In genomic region chrX:104978432-104978831, GRCm38 (mm10) we compare ENCODE assay signal across 28 mouse cellular contexts.
"Had no signal": no experiment of that assay in that cellular context is flagged by ENCODE, and none has a peak within 500 bp of the region (broad histone marks: within the 10 kb centered on the region; RNA-seq: fewer than 3 reads in every experiment).

No protein-coding gene starts in this region.

- H3K9me3 ChIP-seq: embryonic facial prominence, embryonic 10.5 days; embryonic facial prominence, embryonic 12.5 days; embryonic facial prominence, embryonic 13.5 days; embryonic facial prominence, embryonic 15.5 days; forebrain, embryonic 10.5 days; forebrain, embryonic 12.5 days; forebrain, embryonic 13.5 days; forebrain, embryonic 15.5 days had no signal

- H3K9ac ChIP-seq: embryonic facial prominence, embryonic 12.5 days; embryonic facial prominence, embryonic 13.5 days; embryonic facial prominence, embryonic 15.5 days; forebrain, embryonic 12.5 days; forebrain, embryonic 13.5 days; forebrain, embryonic 15.5 days; forebrain, postnatal 0 days had no signal

- ATAC-seq: forebrain, embryonic 13.5 days; forebrain, embryonic 14.5 days; forebrain, embryonic 15.5 days; forebrain, embryonic 16.5 days; forebrain, postnatal 0 days had no signal

- H3K4me2 ChIP-seq: embryonic facial prominence, embryonic 12.5 days; embryonic facial prominence, embryonic 13.5 days; embryonic facial prominence, embryonic 15.5 days; forebrain, embryonic 12.5 days; forebrain, embryonic 13.5 days; forebrain, embryonic 15.5 days had no signal

- H3K27ac ChIP-seq: embryonic facial prominence, embryonic 10.5 days; embryonic facial prominence, embryonic 12.5 days; embryonic facial prominence, embryonic 13.5 days; embryonic facial prominence, embryonic 15.5 days; forebrain, embryonic 10.5 days; forebrain, embryonic 12.5 days; forebrain, embryonic 13.5 days; forebrain, embryonic 15.5 days; gastrocnemius, adult 2 months; heart, adult 2 months had no signal

- DNase-seq: cerebellum, adult 2 months; cerebellum, adult 8-10 months; cerebellum, adult 9-10 months; cerebellum, adult 9-11 months; cerebellum, postnatal 10 days; cerebellum, postnatal 14 days; cerebellum, postnatal 25 days; cerebellum, postnatal 36 days; embryo, embryonic 11 days; forebrain, postnatal 0 days; gastrocnemius, adult 2 months; gastrocnemius, postnatal 10 days; gastrocnemius, postnatal 14 days; gastrocnemius, postnatal 25 days; heart, adult 11 months; heart, adult 18-20 months; heart, adult 2 months had no signal

- H3K4me3 ChIP-seq: embryonic facial prominence, embryonic 10.5 days; embryonic facial prominence, embryonic 12.5 days; embryonic facial prominence, embryonic 13.5 days; embryonic facial prominence, embryonic 15.5 days; erythroblast, embryonic 14.5 days; forebrain, embryonic 10.5 days; forebrain, embryonic 12.5 days; forebrain, embryonic 13.5 days; forebrain, embryonic 15.5 days; gastrocnemius, adult 2 months; heart, adult 2 months had no signal

- H3K4me1 ChIP-seq: embryonic facial prominence, embryonic 10.5 days; embryonic facial prominence, embryonic 12.5 days; embryonic facial prominence, embryonic 13.5 days; embryonic facial prominence, embryonic 15.5 days; forebrain, embryonic 10.5 days; forebrain, embryonic 12.5 days; forebrain, embryonic 13.5 days; forebrain, embryonic 15.5 days had no signal

- H3K36me3 ChIP-seq: embryonic facial prominence, embryonic 10.5 days; embryonic facial prominence, embryonic 12.5 days; embryonic facial prominence, embryonic 13.5 days; embryonic facial prominence, embryonic 15.5 days; forebrain, embryonic 10.5 days; forebrain, embryonic 12.5 days; forebrain, embryonic 15.5 days had no signal
